Mouse (Mus musculus): ENCODE results near the gene Gpr68. TPM values are rescaled to one million over a fixed set of nuclear protein-coding genes. Genes with fewer than 3 reads are reported as not detected.

Gpr68 gene
- polyA plus RNA-seq (2012; rRNA removed) = 3.8 and 3.9 TPM in 2 replicates

DNA sequence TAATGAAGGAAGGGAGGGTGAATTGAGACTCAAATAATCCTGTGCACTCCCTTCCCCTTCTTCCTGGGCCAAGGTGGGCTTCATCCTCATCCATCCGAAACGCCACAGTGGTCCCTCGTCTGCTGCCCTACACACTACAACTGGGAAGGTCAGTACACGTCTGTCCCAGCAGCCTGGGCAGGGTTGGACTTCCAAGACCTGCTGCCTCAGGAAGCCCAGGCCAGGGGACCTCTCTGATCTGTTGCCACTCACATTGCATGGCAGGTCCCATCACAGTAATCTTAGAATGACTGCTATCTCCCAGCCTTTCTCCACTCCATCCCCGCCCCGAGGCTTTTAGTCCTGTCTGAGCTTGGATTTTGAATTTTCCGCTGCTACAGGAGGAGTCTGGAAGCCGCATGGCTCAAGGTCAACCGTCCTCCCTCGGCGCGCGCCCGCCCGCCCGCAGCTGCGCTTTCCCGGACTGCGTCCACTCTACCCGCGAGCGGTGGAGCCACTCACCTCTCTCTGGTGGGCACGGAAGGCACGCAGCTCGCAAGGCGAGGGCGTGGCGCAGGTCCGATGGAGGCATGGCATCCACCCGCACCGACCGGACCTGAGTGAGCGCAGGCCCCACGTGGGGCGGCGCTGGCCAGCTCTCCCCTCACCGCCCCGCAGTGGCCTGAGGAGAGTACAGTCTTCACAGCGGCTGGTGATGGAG, at the start of gene Gpr68:
Gpr68 (minus strand) TSS at position 601 of the 700 bp plus-strand sequence.

Other genes starting within 250 kb of the Gpr68 start
- gene Rps6ka5, start 181.2 kb downstream of the Gpr68 start, polyA plus RNA-seq (2012; rRNA removed) = 1.2 and 1.4 TPM in 2 replicates
- gene Dglucy, start 129.1 kb downstream of the Gpr68 start, polyA plus RNA-seq (2012; rRNA removed) = 6.2 and 6.3 TPM in 2 replicates
- 8.3 and 8.7 TPM in 2 replicates for gene Ccdc88c, start 120.9 kb upstream of the Gpr68 start, polyA plus RNA-seq (2012; rRNA removed)
- 14.5 and 21.5 TPM in 2 replicates for gene Ppp4r3a, start 175.5 kb upstream of the Gpr68 start, polyA plus RNA-seq (2012; rRNA removed)

Data from ovary, adult 2 months (tissue).